Mouse (Mus musculus): ENCODE data around the gene Gfod2.

Gfod2 gene

GRCm38 (mm10) chr8:105685796-105686308 is 72.6 kb downstream of the Gfod2 start, which contains the start of gene Carmil2:
Carmil2 (plus strand) TSS chr8:105686274.
- peak; percentile 90 for DNase-seq (ENCODE audit: low read depth, low spot score)

GRCm38 (mm10) chr8:105685325-105685724 is 73.1 kb downstream of the Gfod2 start:
- no peak for DNase-seq (ENCODE audit: low read depth, low spot score)

GRCm38 (mm10) chr8:105677891-105678290 is 80.6 kb downstream of the Gfod2 start:
- DNase-seq (ENCODE audit: low read depth, low spot score): no peak

All from CD4-positive helper T cell, adult 2 months (primary cell).